Comparison of ENCODE assay signal across 17 mouse cellular contexts in the genomic region with DNA sequence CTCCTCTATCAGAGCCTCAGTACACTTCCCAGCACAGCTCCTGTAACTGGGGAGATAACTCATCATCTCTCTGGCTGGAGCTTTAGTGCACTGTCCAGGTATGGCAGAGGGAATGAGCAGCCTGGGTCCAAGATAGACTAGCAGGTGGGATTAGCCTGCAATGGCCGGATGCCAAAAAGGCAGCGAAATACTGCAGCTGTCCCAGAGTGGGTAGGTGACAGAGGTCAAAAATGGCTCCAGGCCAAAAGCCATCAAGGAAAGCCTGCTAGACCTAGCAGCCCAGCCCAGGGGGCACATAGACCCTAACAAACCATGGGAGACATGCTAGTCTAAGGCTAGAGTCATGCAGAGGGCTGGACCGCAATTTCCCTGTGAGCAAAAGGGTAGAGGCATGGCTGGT.
A peak's percentile ranks its signal among the peaks of the same experiment; 100 is the strongest.
DNase-seq lines count a peak whose midpoint lies in the region; ATAC-seq and TF ChIP-seq lines count a peak whose summit lies in the region.
"Had no signal": no experiment of that assay in that cellular context is flagged by ENCODE, and none has a peak within 500 bp of the region (broad histone marks: within the 10 kb centered on the region; RNA-seq: fewer than 3 reads in every experiment).

No protein-coding gene starts in this region.

- no peak for TF ChIP-seq EP300 in heart, postnatal 0 days (IDR thresholded peaks at IDR 0.05; ENCODE audit: low read depth)

- no peaks in the 10 kb centered on the region for H3K9me3 ChIP-seq in heart, postnatal 0 days (replicated peaks; ENCODE audit: control insufficient read depth, low read length)
- no peaks in the 10 kb centered on the region for H3K9me3 ChIP-seq in midbrain, postnatal 0 days (ENCODE audit: low read length)
- H3K9me3 ChIP-seq in midbrain, embryonic 15.5 days: no peaks in the 10 kb centered on the region
- H3K9me3 ChIP-seq: embryonic facial prominence, embryonic 13.5 days; forebrain, embryonic 10.5 days; limb, embryonic 15.5 days; midbrain, embryonic 13.5 days had no signal

- no peak for TF ChIP-seq CTCF in gastrocnemius, adult 2 months (IDR thresholded peaks at IDR 0.05)
- TF ChIP-seq CTCF in heart, postnatal 0 days (IDR thresholded peaks at IDR 0.05; ENCODE audit: low read depth): no peak
- TF ChIP-seq CTCF in midbrain, postnatal 0 days (IDR thresholded peaks at IDR 0.05): no peak

- intact Hi-C loops in gastrocnemius, adult 2 months (cut with DNase I): no loop called here
- intact Hi-C loops in heart, postnatal 36 days (cut with DNase I): loop anchor here (2.0 kb wide), 1 partner anchor 49 kb away; no protein-coding TSS in a partner anchor

- H3K9ac ChIP-seq in heart, postnatal 0 days (replicated peaks; ENCODE audit: low read depth, low read length): no peak overlapping the region
- H3K9ac ChIP-seq in midbrain, postnatal 0 days (replicated peaks; ENCODE audit: low read length, poor library complexity, severe bottlenecking): no peak overlapping the region
- no peak overlapping the region for H3K9ac ChIP-seq in midbrain, embryonic 15.5 days
- H3K9ac ChIP-seq: embryonic facial prominence, embryonic 13.5 days; limb, embryonic 15.5 days; liver, postnatal 0 days; midbrain, embryonic 13.5 days had no signal

- ATAC-seq in heart, postnatal 0 days (ENCODE audit: insufficient read depth, low read depth): no peak
- ATAC-seq in midbrain, postnatal 0 days (ENCODE audit: low FRiP score): no peak
- ATAC-seq in midbrain, embryonic 15.5 days (replicated peaks): no peak
- ATAC-seq: hindbrain, embryonic 16.5 days; liver, postnatal 0 days; midbrain, embryonic 13.5 days had no signal

- peaks cover 11% of the 10 kb centered on the region for H3K36me3 ChIP-seq in heart, postnatal 0 days (replicated peaks; ENCODE audit: control insufficient read depth, insufficient read depth, low read length)
- peaks cover 10% of the 10 kb centered on the region; the same call in 1 of the 2 replicates for H3K36me3 ChIP-seq in midbrain, postnatal 0 days (ENCODE audit: insufficient read depth, low read length)
- H3K36me3 ChIP-seq in midbrain, embryonic 15.5 days (replicated peaks): 0 out of 2 replicates have a peak, but pooled peaks cover 3% of the 10 kb centered on the region

- H3K4me2 ChIP-seq in heart, postnatal 0 days (ENCODE audit: low read depth, low read length): no peak overlapping the region
- H3K4me2 ChIP-seq in midbrain, postnatal 0 days (ENCODE audit: low read depth, low read length, poor library complexity, severe bottlenecking): no peak overlapping the region
- no peak overlapping the region for H3K4me2 ChIP-seq in midbrain, embryonic 15.5 days
- H3K4me2 ChIP-seq: embryonic facial prominence, embryonic 13.5 days; limb, embryonic 15.5 days; midbrain, embryonic 13.5 days had no signal

- H3K4me3 ChIP-seq in gastrocnemius, adult 2 months: no peak overlapping the region
- H3K4me3 ChIP-seq in heart, postnatal 0 days (ENCODE audit: low read depth, low read length): no peak overlapping the region
- H3K4me3 ChIP-seq in midbrain, postnatal 0 days (ENCODE audit: low read depth, low read length): no peak overlapping the region
- H3K4me3 ChIP-seq in midbrain, embryonic 15.5 days: no peak overlapping the region
- H3K4me3 ChIP-seq: embryonic facial prominence, embryonic 13.5 days; forebrain, embryonic 10.5 days; limb, embryonic 15.5 days; midbrain, embryonic 13.5 days had no signal

- peak; percentile 28 for DNase-seq in gastrocnemius, adult 2 months
- DNase-seq in gastrocnemius, postnatal 25 days: no peak
- DNase-seq in heart, postnatal 0 days (ENCODE audit: low spot score): no peak
- DNase-seq in heart, postnatal 36 days: no peak
- peak; percentile 17 for DNase-seq in midbrain, postnatal 0 days (ENCODE audit: low spot score)
- DNase-seq in thymus, postnatal 4 days: no peak
- DNase-seq: layer of hippocampus, adult 9-11 months; liver, postnatal 0 days; right cerebral cortex, postnatal 14 days had no signal

- H3K27me3 ChIP-seq in heart, postnatal 0 days (ENCODE audit: control insufficient read depth, insufficient read depth, low read length): no peaks in the 10 kb centered on the region
- H3K27me3 ChIP-seq in midbrain, postnatal 0 days (ENCODE audit: insufficient read depth, low read length): no peaks in the 10 kb centered on the region
- H3K27me3 ChIP-seq in midbrain, embryonic 15.5 days (replicated peaks): no peaks in the 10 kb centered on the region
- H3K27me3 ChIP-seq: embryonic facial prominence, embryonic 13.5 days; limb, embryonic 15.5 days; midbrain, embryonic 13.5 days had no signal

- no peak overlapping the region for H3K27ac ChIP-seq in gastrocnemius, adult 2 months
- peak overlapping the region; percentile 93 for H3K27ac ChIP-seq in heart, postnatal 0 days (ENCODE audit: low read depth)
- no peak overlapping the region for H3K27ac ChIP-seq in midbrain, postnatal 0 days (ENCODE audit: low read depth, low read length)
- no peak overlapping the region for H3K27ac ChIP-seq in midbrain, embryonic 15.5 days
- H3K27ac ChIP-seq: embryonic facial prominence, embryonic 13.5 days; forebrain, embryonic 10.5 days; kidney, postnatal 0 days; limb, embryonic 15.5 days; macrophage; midbrain, embryonic 13.5 days had no signal

- peaks cover 10% of the 10 kb centered on the region for H3K4me1 ChIP-seq in heart, postnatal 0 days (ENCODE audit: control insufficient read depth, insufficient read depth)
- H3K4me1 ChIP-seq in midbrain, postnatal 0 days (ENCODE audit: insufficient read depth, low read length): no peaks in the 10 kb centered on the region
- no peaks in the 10 kb centered on the region for H3K4me1 ChIP-seq in midbrain, embryonic 15.5 days
- H3K4me1 ChIP-seq: limb, embryonic 15.5 days; midbrain, embryonic 13.5 days had no signal

- 41% methylated on average over 3 of the region's 3 CpGs for WGBS in heart, postnatal 0 days
- 76% methylated on average over 3 of the region's 3 CpGs for WGBS in midbrain, postnatal 0 days
- WGBS in midbrain, embryonic 15.5 days: 79% methylated on average over 3 of the region's 3 CpGs

Comparison
In these comparisons a context has a peak if more than half of its experiments do, and no peak if none do; other contexts are left out.
1. DNase-seq: peak in gastrocnemius, adult 2 months (single experiment) and midbrain, postnatal 0 days (single experiment); none in gastrocnemius, postnatal 25 days (single experiment), heart, postnatal 0 days (single experiment), heart, postnatal 36 days (0 of 2) and thymus, postnatal 4 days (single experiment).